Mouse (Mus musculus) mature B cell (primary cell): ENCODE measurements at regions not wholly inside any gene's neighbourhood (a gene's known extent, or its start where the extent isn't known, plus 50 kb on each side); places are given as distances from the start of the nearest gene placed in this dataset.

Experiments used
- in situ Hi-C: fragments of 300-500 bp; cut with MboI; formaldehyde crosslinking; loops from 2 replicates; pipeline ENCODE4 v1.14.3; 2019

GRCm38 (mm10) chr2:101370991-101371736 lies 253.4 kb upstream of the Rag2 start:
- in situ Hi-C loops, result no loop called here

- in situ Hi-C loops, result no loop called here
Observed at GRCm38 (mm10) chr2:101371834-101372493, 252.6 kb upstream of the Rag2 start.

GRCm38 (mm10) chr2:101380595-101380994 lies 243.9 kb upstream of the Rag2 start:
- in situ Hi-C loops, result no loop called here

- in situ Hi-C loops, result no loop called here
Observed at GRCm38 (mm10) chr2:101415002-101415401, 209.5 kb upstream of the Rag2 start.

GRCm38 (mm10) chr2:101416702-101417101 lies 207.8 kb upstream of the Rag2 start:
- in situ Hi-C loops, result no loop called here

GRCm38 (mm10) chr2:101433141-101433895 lies 191.2 kb upstream of the Rag2 start:
- in situ Hi-C loops, result no loop called here

GRCm38 (mm10) chr2:101440231-101440630 lies 184.3 kb upstream of the Rag2 start:
- in situ Hi-C loops, result no loop called here

- in situ Hi-C loops, result no loop called here
Observed at GRCm38 (mm10) chr2:101441081-101441630, 183.4 kb upstream of the Rag2 start.

- in situ Hi-C loops, result no loop called here
Observed at GRCm38 (mm10) chr2:101455591-101455990, 168.9 kb upstream of the Rag2 start.

- in situ Hi-C loops, result no loop called here
Observed at GRCm38 (mm10) chr2:101458959-101459358, 165.6 kb upstream of the Rag2 start.

GRCm38 (mm10) chr2:101462450-101462849 lies 162.1 kb upstream of the Rag2 start:
- in situ Hi-C loops, result no loop called here

- in situ Hi-C loops, result no loop called here
Observed at GRCm38 (mm10) chr2:101464291-101465140, 160.0 kb upstream of the Rag2 start.

- in situ Hi-C loops, result loop anchor here (10.0 kb wide), 1 partner anchor 184 kb away; no protein-coding TSS in a partner anchor
Observed at GRCm38 (mm10) chr2:101470569-101471100, 153.9 kb upstream of the Rag2 start.

- in situ Hi-C loops, result loop anchor here (10.0 kb wide), 1 partner anchor 182 kb away; no protein-coding TSS in a partner anchor
Observed at GRCm38 (mm10) chr2:101472449-101473115, 151.9 kb upstream of the Rag2 start.

GRCm38 (mm10) chr2:101473116-101473485 lies 151.4 kb upstream of the Rag2 start:
- in situ Hi-C loops, result loop anchor here (10.0 kb wide), 1 partner anchor 182 kb away; no protein-coding TSS in a partner anchor

GRCm38 (mm10) chr2:101476862-101477261 lies 147.7 kb upstream of the Rag2 start:
- in situ Hi-C loops, result loop anchor here (10.0 kb wide), 1 partner anchor 178 kb away; no protein-coding TSS in a partner anchor

- in situ Hi-C loops, result no loop called here
Observed at GRCm38 (mm10) chr2:101490207-101490606, 134.3 kb upstream of the Rag2 start.

- in situ Hi-C loops, result no loop called here
Observed at GRCm38 (mm10) chr2:101491762-101492161, 132.8 kb upstream of the Rag2 start.

GRCm38 (mm10) chr2:101508116-101508515 lies 116.4 kb upstream of the Rag2 start:
- in situ Hi-C loops, result no loop called here
